Mouse (Mus musculus) cerebellum, adult 9-11 months (tissue): ENCODE measurements around the gene Fxyd3.

Experiments used
- DNase-seq: peaks from one replicate; pipeline ENCODE4 v3.0.0; 2022

Gene Fxyd3

DNA sequence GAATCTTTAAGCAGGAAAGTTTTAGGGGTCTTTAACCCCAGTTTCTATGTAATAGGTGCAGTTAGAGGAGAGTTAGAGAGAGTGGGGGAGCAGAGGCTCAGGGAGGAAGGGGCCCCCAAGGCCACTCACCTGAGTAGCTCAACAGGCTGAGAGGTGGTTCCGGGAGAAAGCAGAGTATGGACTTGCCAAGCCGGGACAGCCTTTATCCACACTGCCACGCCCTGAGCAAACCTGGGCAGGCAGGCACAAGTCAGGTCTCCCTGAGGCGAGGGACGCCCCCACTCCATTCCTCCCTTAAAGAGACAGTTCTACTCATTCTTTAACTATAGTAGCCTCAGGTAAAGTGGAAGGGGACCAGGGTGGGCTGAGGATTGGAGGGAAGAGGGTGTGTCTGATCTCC, at the start of gene Fxyd3:
Gene Fxyd3 (minus strand): TSS at position 213 of the 400 bp plus-strand sequence.
- DNase-seq, result no peak

DNA sequence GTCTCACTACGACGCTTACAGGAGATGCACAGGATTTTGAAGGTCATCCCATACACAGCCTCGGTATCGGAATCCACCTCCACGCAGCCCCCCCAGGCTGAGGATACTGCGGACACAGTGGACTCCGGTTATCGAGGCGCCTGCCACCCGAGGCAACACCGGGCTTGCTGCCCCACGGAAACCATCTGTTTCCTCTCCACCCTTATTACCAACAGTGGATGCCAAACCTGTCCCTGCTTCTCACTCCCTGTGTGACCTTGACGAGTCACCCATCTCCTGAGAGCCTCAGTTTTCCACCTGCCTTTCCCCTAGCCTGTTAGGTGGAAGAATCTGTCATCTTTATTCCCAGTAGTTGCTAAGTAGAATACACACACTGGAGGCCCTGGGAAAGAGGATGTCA, 48.6 kb upstream of the Fxyd3 start:
- DNase-seq, result peak; percentile 92

DNA sequence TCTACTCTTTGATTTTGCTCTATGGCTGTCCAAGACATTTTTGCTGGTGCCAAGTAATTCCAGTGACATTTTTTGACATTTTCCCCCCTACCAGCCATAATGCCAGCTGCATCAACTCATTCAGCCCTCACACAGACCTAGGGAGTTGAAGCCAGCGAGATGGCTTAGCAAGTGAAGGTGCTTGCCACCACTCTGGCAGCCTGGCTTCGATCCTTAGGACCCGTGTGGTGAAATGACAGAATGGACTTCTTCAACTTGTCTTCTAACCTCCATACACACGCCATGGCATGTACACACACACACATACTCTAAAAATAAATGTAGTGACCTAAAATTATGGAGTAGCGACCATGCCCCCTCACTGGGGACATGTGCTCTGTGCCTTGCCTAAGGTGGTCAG, 47.9 kb upstream of the Fxyd3 start:
- peak; percentile 63 for DNase-seq

DNA sequence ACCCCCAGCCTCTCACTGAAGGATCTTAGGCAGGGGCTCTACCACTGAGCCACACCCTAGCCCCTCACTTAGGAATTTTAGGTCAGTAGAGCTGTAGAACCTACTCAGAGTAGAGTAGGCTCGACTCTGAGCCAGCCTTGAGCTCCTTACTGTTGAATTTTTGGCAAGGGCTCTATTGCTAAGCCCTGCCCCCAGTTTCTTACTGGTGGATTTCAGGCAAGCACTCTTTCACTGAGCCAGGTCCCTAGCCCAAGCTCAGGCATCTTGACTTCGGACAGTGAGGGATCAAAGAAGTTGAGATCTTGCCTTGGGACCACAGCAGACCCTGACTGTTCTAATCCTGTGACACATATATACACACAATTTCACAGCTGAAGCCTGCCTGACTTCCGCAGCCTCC, 47.2 kb upstream of the Fxyd3 start:
- DNase-seq, result peak; percentile 75

DNA sequence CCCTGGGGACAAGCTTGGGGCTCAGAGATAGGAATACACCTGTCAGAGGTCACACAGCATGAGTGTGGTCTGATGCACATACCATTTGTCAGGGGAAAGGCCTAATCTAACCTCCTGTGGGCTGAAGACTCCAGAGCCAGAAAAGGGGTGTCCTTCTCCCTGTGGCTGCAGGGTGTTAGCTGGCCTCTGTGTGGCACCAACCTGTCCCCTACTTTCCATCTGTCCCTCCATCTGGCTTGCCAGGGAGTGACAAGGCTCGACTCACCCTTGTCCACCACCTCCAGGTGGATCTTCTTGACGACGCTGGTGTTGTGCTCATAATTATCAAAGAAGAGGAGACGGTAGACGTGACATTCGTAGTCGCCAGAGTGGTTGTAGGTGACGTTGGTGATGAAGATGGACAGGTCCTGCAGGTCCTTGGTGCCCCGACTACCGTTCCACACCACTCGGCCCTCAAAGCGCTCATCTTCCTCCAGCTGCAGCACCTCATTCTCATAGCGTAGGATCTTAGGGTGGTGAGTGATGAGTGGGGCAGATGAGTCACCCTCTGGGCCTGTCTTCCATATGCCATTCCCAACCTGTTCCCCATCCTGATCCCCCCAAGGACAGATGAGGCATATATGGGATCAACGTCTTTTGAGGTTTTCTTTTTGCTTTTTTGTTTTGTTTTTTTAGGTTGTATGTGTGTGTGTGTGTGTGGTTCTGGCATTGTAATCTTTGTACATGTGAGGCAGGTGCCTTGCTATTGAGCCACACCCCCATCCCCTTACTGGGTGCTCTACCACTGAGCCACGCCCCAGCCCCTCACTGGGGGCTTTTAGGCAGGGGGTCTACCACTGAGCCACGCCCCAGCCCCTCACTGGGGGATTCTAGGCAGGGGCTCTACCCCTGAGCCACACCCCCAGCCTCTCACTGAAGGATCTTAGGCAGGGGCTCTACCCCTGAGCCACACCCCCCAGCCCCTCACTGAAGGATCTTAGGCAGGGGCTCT, 46.4 kb upstream of the Fxyd3 start:
- peak; percentile 96 for DNase-seq

DNA sequence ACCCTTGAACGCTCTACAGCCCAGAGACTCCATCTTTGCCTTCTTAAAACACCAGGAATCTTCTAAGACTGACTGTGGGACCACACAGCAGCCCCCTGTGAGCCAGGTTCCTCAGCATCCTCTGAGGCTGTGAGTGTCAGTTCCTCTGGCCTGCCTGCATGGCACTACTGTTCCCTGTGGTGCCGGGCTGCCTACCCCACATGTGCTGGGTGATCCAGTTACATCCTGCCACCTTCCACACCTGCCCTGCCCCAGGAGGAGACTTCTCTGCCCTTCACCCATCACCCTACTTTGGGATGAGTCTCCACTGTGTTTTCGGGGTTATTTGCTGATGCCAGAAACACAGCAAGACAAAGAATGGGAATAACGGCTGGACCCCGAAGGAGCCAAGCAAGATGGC, 43.1 kb upstream of the Fxyd3 start:
- peak; percentile 57 for DNase-seq

DNA sequence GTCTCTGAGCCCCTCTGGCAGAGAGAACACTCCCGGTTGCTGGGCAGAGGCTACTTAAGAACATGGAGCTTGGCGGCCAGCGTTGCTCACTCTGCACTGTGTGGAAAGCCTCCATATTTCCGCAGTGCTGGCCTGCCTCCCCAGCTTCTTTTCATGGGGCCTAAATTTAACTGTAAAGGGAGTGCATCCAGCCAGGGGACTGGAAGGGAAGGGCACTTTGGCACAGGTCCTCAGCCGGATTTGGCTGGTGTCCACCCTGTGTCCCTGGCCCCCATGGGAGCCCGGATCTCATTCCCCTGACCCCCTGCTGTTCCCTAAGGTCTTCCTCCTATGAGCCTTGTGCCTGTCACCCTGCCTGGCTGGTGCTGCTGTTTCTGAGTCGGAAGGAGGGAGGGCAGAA, 42.0 kb upstream of the Fxyd3 start:
- peak; percentile 83 for DNase-seq

DNA sequence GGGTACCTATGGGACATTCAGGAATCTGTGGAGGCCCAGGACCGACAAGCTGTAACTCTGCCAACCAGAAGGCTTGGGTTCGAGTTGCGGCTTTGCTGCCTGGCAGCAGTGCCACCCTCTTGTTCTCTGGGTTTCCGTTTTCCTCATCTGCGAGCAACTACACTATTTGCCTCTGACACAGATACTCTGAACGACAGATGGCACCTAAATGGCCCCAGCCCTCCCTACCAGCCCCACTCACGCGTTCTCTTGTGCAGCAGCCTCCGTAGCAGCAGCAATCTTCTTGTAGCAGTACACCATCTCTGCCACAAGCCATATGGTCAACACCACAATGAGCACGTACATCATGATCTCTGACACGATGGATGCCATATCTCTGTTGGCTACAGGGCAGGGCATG, 41.0 kb upstream of the Fxyd3 start:
- DNase-seq, result peak; percentile 81

DNA sequence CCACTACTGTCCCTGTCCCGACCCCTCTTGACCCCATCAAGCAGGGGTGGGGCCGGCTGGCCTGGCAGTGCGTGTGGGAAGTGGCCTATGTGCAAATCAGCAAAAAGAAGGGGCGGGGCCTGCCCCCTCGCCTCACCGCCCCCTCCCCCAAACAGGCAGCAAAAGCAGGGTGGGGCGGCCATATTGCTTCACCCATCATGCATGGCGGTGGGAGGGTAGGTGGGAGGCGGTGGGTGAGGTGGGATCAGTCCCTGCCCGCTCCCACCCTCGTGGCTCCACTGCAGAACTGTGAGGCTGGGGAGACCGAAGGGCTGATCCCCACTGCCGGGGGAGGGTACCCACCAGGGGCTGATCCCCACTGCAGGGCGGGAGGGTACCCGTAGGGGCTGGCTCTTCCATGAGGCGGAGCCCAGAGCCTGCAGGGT, 40.2 kb upstream of the Fxyd3 start:
- DNase-seq, result peak; percentile 75

DNA sequence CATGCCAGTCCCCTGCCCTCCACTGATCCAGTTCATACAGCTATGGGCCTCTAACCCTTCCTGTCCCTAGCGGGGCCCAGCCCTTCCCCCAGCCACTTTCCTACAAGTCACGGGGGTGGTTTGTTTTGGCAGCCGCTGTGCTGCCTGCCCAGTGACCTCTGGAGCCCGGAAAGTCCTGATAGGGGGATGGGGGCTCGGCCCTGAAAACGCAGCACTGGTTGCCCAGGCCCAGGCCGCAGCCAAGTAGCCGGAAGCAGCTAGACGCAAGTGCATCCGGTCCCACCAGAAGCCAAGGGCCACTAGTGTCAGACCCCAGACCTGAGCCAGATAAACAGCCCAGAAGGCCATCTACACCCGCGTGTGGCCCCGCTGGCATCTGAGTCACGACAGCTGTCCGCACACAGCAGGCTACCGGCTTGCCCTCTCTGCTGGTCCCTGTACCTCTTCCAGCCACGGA, 39.1 kb upstream of the Fxyd3 start:
- DNase-seq, result peak; percentile 85

DNA sequence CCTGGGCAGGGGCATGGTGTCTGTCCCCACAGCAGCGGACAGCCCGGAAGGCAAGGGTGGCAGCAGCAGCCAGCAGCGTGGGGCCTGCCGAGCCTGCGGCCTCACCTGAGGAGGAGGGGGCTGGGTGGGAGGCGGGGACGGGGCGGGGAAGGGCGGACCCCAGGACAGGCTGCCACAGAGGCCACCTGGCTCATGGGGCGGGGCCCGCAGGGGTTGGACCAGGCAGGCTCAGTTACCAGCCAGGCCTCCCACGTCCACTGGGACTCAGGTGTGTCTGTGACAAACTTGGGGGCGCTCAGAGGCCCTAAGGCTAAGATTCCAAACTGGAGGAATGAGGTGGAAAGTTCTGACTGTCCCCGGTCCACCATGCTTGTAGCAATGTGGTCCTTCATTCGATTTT, 38.7 kb upstream of the Fxyd3 start, which contains the start of gene Hpn:
Gene Hpn (minus strand): TSS at position 109 of the 400 bp plus-strand sequence.
- no peak for DNase-seq

DNA sequence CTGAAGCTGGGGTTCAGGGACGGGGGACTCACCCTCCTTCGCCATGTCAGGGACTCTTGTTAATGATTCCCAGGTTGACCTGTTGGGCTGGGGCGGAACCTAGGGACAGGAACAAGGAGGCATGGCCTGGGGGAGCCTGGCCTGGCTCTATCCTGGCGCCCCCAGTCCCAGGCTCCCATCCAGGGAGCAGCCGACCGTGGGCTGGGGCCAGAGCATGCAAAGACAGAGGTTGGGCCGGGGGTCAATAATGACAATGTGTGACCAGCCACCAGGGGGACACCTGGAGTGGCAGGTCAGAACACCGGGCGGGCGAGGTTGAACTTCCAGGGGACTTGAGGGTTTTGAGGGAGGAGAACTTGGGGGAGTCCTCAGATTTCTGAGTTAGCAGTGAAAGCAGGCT, 38.1 kb upstream of the Fxyd3 start:
- no peak for DNase-seq

DNA sequence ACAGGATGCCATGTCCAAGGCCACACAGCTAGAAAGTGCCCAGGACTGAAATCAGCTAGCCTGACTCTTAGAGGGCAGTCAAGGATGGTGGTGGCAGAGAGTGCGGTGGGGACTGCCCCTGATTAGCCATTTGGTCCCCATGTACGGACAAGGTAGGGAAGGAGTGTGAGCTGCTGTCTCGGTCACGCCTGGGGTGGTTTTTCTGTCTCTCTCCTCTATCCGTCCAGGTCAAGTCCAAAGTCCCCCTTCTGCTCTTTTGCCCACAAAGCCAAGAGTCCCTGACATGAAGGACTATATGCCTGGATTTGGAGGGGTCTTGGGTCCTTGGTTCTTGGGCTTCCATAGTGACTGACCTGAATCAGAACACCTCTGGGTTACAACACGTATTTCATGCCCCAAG, 37.3 kb upstream of the Fxyd3 start:
- DNase-seq, result no peak

DNA sequence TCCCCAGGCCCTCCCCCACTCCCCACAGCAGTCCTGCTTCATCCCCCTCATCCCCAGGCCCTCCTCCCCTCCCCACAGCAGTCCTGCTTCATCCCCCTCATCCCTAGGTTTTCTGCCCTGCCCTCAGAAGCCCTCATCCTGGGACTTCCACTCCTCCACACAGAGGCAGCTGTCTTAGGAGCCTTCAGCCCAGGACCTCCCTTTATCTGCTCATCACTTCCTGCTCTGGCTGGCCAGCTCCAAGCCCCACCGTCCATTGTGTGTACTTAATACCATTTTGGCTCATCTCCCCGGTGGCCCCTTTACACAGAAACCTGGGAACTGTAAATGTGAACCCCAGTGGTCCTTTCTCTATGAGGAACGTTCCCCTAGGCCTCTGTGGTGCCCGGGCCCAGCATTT, 35.5 kb upstream of the Fxyd3 start:
- peak; percentile 22 for DNase-seq

DNA sequence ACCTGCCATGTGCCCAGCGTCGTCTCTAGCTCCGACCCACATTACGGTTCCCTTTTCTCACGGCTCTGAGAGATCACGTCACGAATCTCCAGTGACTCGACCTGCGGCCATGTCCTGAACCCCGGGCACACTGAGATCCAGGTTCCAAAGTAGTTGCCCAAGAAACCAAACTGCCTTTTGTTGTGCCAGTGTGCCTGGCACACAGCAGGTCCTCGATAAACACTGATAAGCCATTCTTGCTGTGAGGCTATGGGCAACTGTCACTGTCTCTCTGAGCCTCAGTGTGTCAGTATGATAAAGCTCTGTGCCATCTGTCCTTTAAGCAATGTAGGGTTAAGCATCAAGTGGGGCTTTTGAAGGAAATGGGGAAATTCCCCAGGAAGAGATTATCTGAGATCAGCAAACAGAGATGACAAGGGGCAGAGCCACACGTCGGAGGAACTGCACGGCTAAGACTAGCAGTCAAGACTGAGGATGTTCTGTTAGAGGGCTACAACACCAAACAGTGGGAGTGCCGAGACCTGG, 34.4 kb upstream of the Fxyd3 start:
- no peak for DNase-seq

DNA sequence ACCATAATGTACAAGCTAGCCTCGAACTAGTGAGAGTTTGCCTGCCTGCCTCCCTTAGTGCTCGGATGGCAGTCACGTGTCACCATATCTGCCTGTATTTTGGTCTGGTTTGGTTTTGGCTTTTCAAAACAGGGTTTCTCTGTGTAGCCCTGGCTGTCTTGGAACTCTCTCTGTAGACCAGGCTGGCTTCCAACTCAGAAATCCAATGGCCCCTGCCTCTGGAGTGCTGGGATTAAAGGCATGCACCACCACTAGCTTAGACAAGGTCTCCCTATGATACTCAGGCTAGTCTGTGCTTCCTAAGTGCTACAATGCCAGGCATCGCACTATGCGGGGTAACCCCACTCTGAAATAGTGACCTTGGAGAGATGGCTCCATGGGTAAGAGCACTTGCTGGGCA, 33.3 kb upstream of the Fxyd3 start:
- peak; percentile 32 for DNase-seq

DNA sequence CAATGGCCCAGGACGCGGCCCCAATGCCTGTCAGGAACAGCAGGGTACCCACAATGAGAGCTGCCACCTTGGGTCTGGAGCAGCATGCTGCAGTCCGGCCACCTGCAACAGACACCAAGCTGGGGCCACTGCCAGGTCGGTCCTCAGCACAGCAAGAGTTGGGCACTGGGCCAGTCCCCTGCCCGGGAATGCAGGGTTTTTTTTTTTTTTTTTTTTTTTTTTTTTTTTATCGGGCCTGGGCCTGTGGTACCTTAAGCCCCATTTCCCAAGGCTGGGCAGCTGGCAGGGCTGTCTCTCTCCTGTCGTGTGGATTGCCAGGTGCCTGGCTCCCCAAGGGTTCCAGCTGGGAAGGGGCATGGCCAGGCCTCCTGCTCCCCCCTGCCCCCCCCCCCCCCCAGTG, 32.6 kb upstream of the Fxyd3 start:
- peak; percentile 83 for DNase-seq

DNA sequence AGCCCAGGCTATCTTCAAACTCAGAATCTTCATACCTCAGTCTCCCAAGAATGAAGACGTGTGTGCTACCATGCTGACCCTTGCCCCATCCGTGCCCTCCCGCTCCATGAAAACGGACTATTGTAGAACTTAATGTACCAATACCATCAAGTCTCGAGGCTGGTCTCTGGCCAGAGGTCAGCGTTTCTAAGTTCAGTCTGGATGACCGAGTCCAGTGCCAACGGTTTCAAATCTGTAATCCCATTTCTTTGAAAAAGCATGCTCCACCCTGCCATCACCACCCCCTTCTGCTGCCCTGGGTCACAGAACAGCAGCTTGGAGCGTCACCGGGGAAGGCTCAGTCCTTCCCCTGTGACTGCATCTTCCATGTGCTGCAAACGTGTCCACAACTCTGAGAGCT, 31.3 kb upstream of the Fxyd3 start:
- DNase-seq, result peak; percentile 31

DNA sequence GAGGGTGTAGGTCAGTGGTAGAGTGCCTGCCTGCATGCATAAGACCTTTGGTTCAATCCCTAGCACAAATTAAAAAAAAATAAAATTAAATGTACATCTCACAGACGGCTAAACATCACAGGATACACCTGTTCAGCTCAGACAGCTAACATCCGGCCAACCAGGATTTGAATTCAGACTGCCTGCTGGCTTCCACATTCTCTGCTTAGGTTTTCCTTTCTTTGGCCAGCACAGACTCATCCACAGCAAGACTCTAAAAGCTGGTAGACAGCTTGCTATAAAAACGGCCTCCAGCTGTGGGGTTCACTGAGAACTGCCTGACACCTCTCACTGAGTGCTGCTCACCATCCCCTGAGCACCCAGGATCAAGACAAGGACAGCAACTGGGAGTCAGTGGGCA, 29.7 kb upstream of the Fxyd3 start:
- peak; percentile 22 for DNase-seq

DNA sequence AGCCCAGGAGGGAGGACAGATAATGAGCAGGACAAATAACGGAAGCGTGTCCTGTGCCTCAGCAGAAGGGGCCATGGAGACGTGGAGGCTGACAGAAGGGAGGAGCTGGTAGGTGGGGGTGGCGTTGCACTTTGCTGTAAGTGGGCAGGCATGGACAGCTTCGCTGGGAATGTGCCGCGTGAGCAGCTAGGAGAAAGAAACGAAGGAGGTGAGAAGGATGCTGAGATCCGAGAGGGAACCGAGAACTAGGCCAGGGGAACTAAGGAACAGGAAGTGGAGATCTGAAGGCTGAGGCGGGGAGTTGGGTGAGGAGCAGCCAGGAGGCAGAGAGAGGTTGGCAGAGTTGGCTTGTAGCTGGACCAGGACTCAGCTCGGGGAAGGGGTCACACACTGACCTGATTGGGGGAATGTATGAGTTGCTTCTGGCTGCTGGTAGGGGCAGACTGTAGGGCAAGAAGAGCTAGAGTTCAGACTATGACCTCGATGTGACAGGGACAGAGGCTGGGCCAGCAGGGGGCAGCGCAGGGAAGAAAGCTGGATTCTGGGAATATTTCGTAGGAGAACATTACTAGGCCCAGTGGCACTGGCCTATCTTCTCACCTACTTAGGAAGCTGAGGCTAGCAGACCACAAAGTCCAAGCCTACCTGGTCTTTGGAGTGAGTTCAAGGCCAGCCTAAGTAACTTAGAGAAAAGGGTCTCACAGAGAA, 28.7 kb upstream of the Fxyd3 start:
- peak; percentile 65 for DNase-seq

DNA sequence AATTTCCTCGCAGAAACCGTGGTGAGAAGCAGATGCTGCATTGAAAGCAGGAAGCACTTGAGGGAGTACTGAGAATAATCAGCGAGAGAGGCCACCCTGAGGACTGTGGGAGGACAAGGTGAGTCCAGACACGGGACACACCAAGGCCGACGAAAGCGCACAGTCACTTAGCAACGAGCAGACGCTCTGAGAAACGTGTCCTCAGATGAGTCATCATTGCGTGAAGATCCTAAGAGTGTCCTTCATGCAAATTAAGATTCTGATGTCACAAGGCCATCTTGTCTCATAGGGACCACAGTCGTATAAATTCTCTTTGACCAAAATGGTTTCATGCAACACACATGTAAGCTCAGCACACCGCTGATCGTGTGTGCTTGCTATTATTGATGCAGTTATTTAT, 24.3 kb upstream of the Fxyd3 start:
- no peak for DNase-seq

DNA sequence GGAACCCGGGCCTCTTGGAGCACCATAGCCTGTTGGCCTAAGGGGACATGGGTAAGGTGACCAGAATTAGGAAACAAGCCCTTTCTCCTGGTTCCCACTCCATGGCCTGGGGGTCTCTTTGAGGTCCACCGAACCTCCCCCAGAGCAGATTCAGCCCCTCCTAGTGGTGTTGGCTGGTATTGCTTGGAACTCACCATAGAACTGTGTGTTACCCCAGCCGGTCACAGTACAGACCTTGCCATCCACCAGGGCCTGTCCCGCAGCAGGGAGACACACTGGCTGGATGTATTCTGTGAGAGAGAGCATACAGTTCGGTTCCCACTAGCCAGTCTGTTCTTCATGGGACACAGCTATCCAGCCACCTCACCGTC, 23.1 kb upstream of the Fxyd3 start:
- DNase-seq, result no peak

DNA sequence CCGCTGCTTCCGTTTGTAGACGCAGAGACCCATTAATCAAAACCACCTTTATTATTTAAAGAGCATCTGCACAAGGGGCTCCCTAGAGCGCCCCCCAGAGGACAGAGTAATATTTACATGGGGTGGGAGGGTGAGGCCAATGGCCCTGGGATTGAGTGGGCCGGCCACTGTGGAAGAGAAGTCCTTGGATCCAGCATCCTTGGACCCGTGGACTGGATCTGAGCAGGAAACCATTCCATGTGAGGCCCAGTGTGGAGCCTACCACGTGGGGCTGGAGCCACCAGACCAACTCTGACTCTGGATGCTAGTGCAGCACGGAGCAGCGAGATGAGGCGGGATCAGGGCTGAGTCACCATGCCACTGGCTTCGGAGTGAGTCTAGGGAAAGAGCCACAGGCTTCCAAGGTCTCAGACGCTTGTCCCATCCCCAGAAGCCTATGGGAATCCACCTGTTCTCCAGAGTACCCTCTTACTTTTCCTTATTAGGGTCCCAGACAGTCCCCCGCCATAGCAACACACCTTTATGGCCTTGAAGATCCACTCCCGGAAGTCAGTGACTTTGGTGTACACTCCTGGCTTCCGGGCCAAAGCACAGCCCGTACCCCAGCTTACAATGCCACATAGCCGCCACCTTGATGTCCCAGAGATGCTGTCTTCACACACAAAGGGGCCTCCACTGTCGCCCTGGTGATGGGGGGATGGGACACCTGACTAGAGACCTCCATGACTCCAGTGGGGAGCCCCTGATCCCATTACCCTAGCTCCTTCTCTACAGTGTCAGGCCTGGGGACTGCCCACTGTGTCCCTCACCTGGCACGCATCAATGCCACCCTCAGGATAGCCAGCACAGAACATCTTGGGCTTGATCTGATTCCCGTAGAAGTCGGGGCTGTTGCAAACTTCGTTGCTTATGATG, 22.4 kb upstream of the Fxyd3 start:
- no peak for DNase-seq
